Mouse (Mus musculus): ENCODE measurements around the gene Setd1b. TPM values are rescaled to one million over a fixed set of nuclear protein-coding genes. Genes with fewer than 3 reads are reported as not detected.
"Not testable (repeated sequence)": the region's sequence is repeated elsewhere in the genome, so short reads cannot be mapped to it uniquely, and the experiment has no call there.

The Setd1b gene
- polyA plus RNA-seq, 1 experiment from 2014 or later: 8.4 TPM

DNA sequence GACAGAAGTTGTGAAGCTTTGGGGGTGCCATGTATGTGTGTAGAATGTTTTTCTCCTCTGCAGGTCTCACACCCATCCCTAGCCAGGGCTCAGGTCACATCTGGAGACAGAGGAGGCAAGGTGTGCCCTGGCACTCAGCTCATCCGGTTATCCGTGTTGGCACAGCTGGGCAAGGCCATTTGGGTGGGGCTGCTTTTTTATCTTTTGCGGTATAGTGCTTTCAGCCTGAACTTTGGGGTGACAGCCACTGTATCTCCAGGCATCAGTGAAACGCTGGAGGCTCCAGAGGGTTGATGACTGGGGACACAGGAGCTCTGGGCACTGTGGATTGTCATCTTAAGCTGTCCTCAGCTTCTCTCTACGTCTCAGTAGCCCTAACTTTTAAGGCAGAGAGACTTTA, 51.4 kb downstream of the Setd1b start:
- H3K9ac ChIP-seq (replicated peaks; ENCODE audit: low read length): no peak overlapping the region
- H3K4me2 ChIP-seq (replicated peaks; ENCODE audit: low read depth, low read length): no peak overlapping the region
- no peaks in the 10 kb centered on the region for H3K36me3 ChIP-seq (ENCODE audit: insufficient read depth, low read length)
- no peaks in the 10 kb centered on the region for H3K9me3 ChIP-seq (ENCODE audit: low read length)
- H3K4me1 ChIP-seq (ENCODE audit: insufficient read depth, low read length): no peaks in the 10 kb centered on the region
- 87% methylated on average over 5 of the region's 5 CpGs for WGBS
- no peak overlapping the region for H3K27ac ChIP-seq (ENCODE audit: low read length)
- H3K27me3 ChIP-seq (ENCODE audit: insufficient read depth, low read length): no peaks in the 10 kb centered on the region
- ATAC-seq (ENCODE audit: low FRiP score, low TSS enrichment): no peak
- H3K4me3 ChIP-seq (ENCODE audit: low read length): no peak overlapping the region

DNA sequence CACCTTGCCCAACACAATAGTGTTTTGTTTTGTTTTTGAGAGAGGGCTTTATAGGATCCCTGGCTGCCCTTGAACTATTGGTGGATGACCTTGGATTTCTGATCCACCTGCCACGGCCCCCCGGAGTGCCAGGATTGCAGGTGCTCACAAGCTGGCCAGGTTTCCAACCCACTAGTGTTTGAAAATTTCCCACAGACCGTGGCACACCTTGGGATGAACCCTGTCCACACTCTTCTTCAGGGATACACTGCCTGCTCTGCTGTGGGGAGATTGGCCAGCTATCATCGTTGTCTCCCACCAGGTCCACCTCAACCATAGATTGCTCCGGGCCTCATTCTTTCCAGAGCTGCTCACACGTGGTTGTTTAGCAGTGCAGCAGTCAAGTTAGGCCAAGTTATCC, 52.9 kb downstream of the Setd1b start:
- Histone ChIP-seq H3K27ac (ENCODE audit: low read length) (no peak overlapping the region), H3K27me3 (ENCODE audit: insufficient read depth, low read length) (no peaks in the 10 kb centered on the region), H3K4me1 (ENCODE audit: insufficient read depth, low read length) (no peaks in the 10 kb centered on the region), H3K9ac (replicated peaks; ENCODE audit: low read length) (no peak overlapping the region), H3K4me3 (ENCODE audit: low read length) (no peak overlapping the region), H3K36me3 (ENCODE audit: insufficient read depth, low read length) (no peaks in the 10 kb centered on the region), H3K9me3 (ENCODE audit: low read length) (no peaks in the 10 kb centered on the region), H3K4me2 (replicated peaks; ENCODE audit: low read depth, low read length) (no peak overlapping the region)
- WGBS: 86% methylated on average over 6 of the region's 6 CpGs
- no peak for ATAC-seq (ENCODE audit: low FRiP score, low TSS enrichment)

GRCm38 (mm10) chr5:123195500-123196000, 53.6 kb downstream of the Setd1b start:
- no peak for ATAC-seq (ENCODE audit: low FRiP score, low TSS enrichment)
- 88% methylated on average over 16 of the region's 16 CpGs for WGBS
- Histone ChIP-seq H3K36me3 (ENCODE audit: insufficient read depth, low read length) (no peaks in the 10 kb centered on the region), H3K27ac (ENCODE audit: low read length) (no peak overlapping the region), H3K9me3 (ENCODE audit: low read length) (no peaks in the 10 kb centered on the region), H3K4me3 (ENCODE audit: low read length) (no peak overlapping the region), H3K4me2 (replicated peaks; ENCODE audit: low read depth, low read length) (no peak overlapping the region), H3K9ac (replicated peaks; ENCODE audit: low read length) (no peak overlapping the region), H3K27me3 (ENCODE audit: insufficient read depth, low read length) (no peaks in the 10 kb centered on the region), H3K4me1 (ENCODE audit: insufficient read depth, low read length) (no peaks in the 10 kb centered on the region)

DNA sequence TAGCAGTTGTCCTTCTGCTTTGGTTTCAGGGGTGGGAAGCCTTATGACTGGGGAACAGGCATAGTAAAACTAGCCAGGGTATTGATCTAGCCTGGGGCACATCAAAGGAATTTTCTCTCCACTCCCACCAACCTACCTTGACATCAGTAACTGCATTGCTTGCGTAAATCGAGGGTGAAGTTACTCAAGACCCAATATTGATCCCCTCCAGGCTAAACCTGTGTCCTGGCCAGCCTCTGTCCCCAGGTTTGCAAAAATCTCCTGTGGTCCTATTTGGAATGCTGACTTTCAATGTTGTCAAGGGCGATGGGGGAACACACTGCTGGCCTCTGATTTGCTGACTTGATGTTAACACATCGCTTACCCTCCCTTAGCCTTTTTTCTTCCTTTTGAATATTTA, 54.8 kb downstream of the Setd1b start:
- H3K4me1 ChIP-seq (ENCODE audit: insufficient read depth, low read length): no peaks in the 10 kb centered on the region
- no peak for ATAC-seq (ENCODE audit: low FRiP score, low TSS enrichment)
- H3K9me3 ChIP-seq (ENCODE audit: low read length): no peaks in the 10 kb centered on the region
- WGBS: 82% methylated on average over 4 of the region's 4 CpGs
- H3K4me2 ChIP-seq (replicated peaks; ENCODE audit: low read depth, low read length): no peak overlapping the region
- no peaks in the 10 kb centered on the region for H3K27me3 ChIP-seq (ENCODE audit: insufficient read depth, low read length)
- no peak overlapping the region for H3K4me3 ChIP-seq (ENCODE audit: low read length)
- no peaks in the 10 kb centered on the region for H3K36me3 ChIP-seq (ENCODE audit: insufficient read depth, low read length)
- no peak overlapping the region for H3K27ac ChIP-seq (ENCODE audit: low read length)
- no peak overlapping the region for H3K9ac ChIP-seq (replicated peaks; ENCODE audit: low read length)

GRCm38 (mm10) chr5:123198523-123198922, 56.5 kb downstream of the Setd1b start:
- Histone ChIP-seq H3K9ac (replicated peaks; ENCODE audit: low read length) (no peak overlapping the region), H3K27me3 (ENCODE audit: insufficient read depth, low read length) (no peaks in the 10 kb centered on the region), H3K36me3 (ENCODE audit: insufficient read depth, low read length) (no peaks in the 10 kb centered on the region), H3K4me1 (ENCODE audit: insufficient read depth, low read length) (no peaks in the 10 kb centered on the region), H3K4me3 (ENCODE audit: low read length) (no peak overlapping the region), H3K4me2 (replicated peaks; ENCODE audit: low read depth, low read length) (no peak overlapping the region), H3K27ac (ENCODE audit: low read length) (no peak overlapping the region), H3K9me3 (ENCODE audit: low read length) (no peaks in the 10 kb centered on the region)
- no peak for ATAC-seq (ENCODE audit: low FRiP score, low TSS enrichment)
- 91% methylated on average over 4 of the region's 4 CpGs for WGBS

DNA sequence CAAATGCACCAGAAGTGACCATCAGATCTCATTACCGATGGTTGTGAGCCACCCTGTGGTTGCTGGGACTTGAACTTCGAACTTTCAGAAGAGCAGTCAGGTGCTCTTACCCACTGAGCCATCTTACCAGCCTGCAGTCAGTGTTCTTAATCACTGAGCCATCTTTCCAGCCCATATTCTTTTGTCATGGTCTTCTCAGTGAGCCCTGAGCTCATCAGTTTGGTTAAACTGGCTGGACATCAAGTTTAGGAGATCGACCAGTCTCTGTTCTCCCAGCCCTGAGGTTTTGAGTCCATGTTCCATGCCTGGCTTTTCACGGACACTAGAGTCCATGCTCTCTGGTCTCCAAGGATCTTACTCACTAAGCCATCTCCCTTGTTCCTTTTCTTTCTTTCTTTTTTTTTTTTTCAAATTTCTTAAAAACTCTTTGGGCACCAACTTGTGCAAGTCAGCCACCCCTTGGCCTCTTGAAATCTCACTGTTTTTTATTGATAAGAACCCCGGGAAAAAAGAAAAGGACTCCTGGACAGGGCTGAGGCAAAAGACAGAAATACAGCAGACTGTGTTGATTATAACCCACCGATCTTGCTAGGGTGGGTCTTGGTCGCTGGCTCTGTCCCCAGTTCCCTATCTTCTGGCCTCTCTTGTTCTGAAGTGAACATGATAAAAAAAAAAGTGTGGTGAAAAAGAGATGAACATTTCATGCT, 59.0 kb downstream of the Setd1b start:
- WGBS: 91% methylated on average over 4 of the region's 7 CpGs
- H3K36me3 ChIP-seq (ENCODE audit: insufficient read depth, low read length); H3K27me3 ChIP-seq (ENCODE audit: insufficient read depth, low read length); H3K9ac ChIP-seq (replicated peaks; ENCODE audit: low read length); H3K4me1 ChIP-seq (ENCODE audit: insufficient read depth, low read length); H3K4me2 ChIP-seq (replicated peaks; ENCODE audit: low read depth, low read length); H3K4me3 ChIP-seq (ENCODE audit: low read length); H3K27ac ChIP-seq (ENCODE audit: low read length); ATAC-seq (ENCODE audit: low FRiP score, low TSS enrichment); H3K9me3 ChIP-seq (ENCODE audit: low read length): not testable (repeated sequence)

DNA sequence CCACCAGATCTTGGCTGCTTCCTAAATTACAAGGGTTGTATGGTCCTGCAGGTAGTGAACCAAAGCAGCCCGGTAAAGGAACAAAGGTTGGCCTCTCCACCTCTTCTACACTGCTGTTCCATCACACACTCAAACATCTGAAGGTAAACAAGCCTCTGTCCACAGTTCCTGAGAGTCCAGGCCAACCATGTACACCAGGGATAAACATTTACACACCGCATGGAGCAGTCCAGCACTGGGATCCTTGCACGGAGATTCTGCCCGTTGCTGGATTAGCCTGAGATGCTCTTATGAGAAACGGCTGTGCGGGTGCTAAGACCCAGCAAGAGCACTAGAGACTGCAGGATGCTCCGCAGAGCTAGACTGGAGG, 59.5 kb downstream of the Setd1b start:
- Histone ChIP-seq H3K9me3 (ENCODE audit: low read length) (no peaks in the 10 kb centered on the region), H3K4me2 (replicated peaks; ENCODE audit: low read depth, low read length) (no peak overlapping the region), H3K4me1 (ENCODE audit: insufficient read depth, low read length) (no peaks in the 10 kb centered on the region), H3K27me3 (ENCODE audit: insufficient read depth, low read length) (no peaks in the 10 kb centered on the region), H3K4me3 (ENCODE audit: low read length) (no peak overlapping the region), H3K27ac (ENCODE audit: low read length) (no peak overlapping the region), H3K9ac (replicated peaks; ENCODE audit: low read length) (no peak overlapping the region), H3K36me3 (ENCODE audit: insufficient read depth, low read length) (no peaks in the 10 kb centered on the region)
- ATAC-seq (ENCODE audit: low FRiP score, low TSS enrichment): no peak
- WGBS: 79% methylated on average over 7 of the region's 7 CpGs

DNA sequence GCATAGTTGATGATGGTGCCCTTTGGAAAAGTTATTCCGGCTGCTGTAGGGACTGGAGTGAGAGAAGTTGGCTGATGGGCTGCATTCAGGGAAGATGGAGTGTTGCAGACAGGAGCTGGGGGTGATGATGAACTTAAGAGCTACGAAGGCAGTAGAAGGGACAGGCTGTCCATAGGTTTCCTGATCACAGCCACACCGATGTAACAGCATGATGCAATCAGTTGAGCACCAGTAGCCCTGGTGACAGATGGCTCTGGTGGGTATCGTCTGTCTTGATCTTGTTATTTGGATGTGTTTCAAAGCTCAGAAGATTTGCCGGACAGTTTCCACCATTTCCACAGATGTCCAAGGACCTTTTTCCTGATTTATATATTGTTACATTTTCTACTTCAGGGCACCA, 60.0 kb downstream of the Setd1b start:
- 80% methylated on average over 5 of the region's 5 CpGs for WGBS
- no peaks in the 10 kb centered on the region for H3K9me3 ChIP-seq (ENCODE audit: low read length)
- no peak overlapping the region for H3K9ac ChIP-seq (replicated peaks; ENCODE audit: low read length)
- no peaks in the 10 kb centered on the region for H3K27me3 ChIP-seq (ENCODE audit: insufficient read depth, low read length)
- no peak overlapping the region for H3K4me2 ChIP-seq (replicated peaks; ENCODE audit: low read depth, low read length)
- no peak for ATAC-seq (ENCODE audit: low FRiP score, low TSS enrichment)
- H3K4me1 ChIP-seq (ENCODE audit: insufficient read depth, low read length): no peaks in the 10 kb centered on the region
- H3K27ac ChIP-seq (ENCODE audit: low read length): no peak overlapping the region
- H3K4me3 ChIP-seq (ENCODE audit: low read length): no peak overlapping the region
- H3K36me3 ChIP-seq (ENCODE audit: insufficient read depth, low read length): no peaks in the 10 kb centered on the region

DNA sequence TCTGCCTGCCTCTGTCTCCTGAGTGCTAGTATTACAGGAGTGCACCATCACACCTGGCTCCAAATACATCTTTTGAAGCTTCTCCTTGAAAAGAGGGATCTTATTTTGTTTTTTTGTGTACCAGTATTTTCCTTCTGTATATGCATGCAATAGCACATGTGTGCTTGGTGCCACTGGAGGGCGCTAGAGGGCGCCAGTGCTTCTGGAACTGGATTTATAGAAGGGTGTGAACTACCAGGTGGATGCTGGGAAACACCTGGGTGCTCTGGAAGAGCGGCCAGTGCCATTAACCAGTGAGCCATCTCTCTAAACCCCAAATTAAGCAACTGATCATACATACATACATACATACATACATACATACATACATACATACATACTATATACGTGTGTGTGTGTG, 60.8 kb downstream of the Setd1b start:
- not testable (repeated sequence) for H3K27ac ChIP-seq (ENCODE audit: low read length); H3K9ac ChIP-seq (replicated peaks; ENCODE audit: low read length); H3K9me3 ChIP-seq (ENCODE audit: low read length); H3K4me1 ChIP-seq (ENCODE audit: insufficient read depth, low read length); H3K4me3 ChIP-seq (ENCODE audit: low read length); H3K36me3 ChIP-seq (ENCODE audit: insufficient read depth, low read length); H3K4me2 ChIP-seq (replicated peaks; ENCODE audit: low read depth, low read length); H3K27me3 ChIP-seq (ENCODE audit: insufficient read depth, low read length); ATAC-seq (ENCODE audit: low FRiP score, low TSS enrichment)
- WGBS: 87% methylated on average over 2 of the region's 4 CpGs

DNA sequence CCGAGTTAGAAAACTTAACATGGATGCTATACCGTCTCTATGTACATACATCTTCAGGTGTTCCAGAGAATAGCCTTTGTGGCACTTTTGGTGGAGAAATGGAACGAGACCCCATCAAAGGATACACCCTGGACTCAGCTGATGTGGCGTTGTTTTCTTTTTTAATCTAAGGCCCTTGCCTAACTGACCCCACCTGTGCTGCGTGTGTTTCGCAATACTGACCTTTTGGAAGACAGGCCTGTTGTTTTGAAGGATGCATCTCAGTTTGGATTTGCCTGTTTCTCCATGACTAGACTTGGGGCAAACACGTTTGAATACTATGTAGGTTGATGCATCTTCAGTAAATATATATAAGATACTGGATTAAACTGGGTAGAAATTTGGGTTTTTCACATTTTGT, 61.6 kb downstream of the Setd1b start:
- H3K27ac ChIP-seq (ENCODE audit: low read length); H3K4me2 ChIP-seq (replicated peaks; ENCODE audit: low read depth, low read length); H3K9me3 ChIP-seq (ENCODE audit: low read length); H3K27me3 ChIP-seq (ENCODE audit: insufficient read depth, low read length); ATAC-seq (ENCODE audit: low FRiP score, low TSS enrichment); H3K36me3 ChIP-seq (ENCODE audit: insufficient read depth, low read length); H3K4me1 ChIP-seq (ENCODE audit: insufficient read depth, low read length); H3K4me3 ChIP-seq (ENCODE audit: low read length); H3K9ac ChIP-seq (replicated peaks; ENCODE audit: low read length): not testable (repeated sequence)
- WGBS: 85% methylated on average over 7 of the region's 7 CpGs

Measured in kidney, embryonic 16.5 days (tissue).